Mouse (Mus musculus) limb, embryonic 15.5 days (tissue): ENCODE measurements around the gene Rsbn1. TPM values are rescaled to one million over a fixed set of nuclear protein-coding genes. Genes with fewer than 3 reads are reported as not detected.

Experiments
- ATAC-seq: fragments of 200-750 bp; cut with Nextera tagmentation; 2 replicates; pipeline ENCODE4 v1.8.0; 2017; ENCODE audit warnings: low read depth, moderate TSS enrichment; ENCODE audit not compliant: insufficient number of reproducible peaks, low FRiP score, low TSS enrichment
- H3K27ac ChIP-seq: fragments of 300-500 bp; sonication (generic); 2 replicates; pipeline ENCODE4 v1.5.1; 2015; ENCODE audit warnings: moderate library complexity, mild to moderate bottlenecking, inconsistent platforms
- H3K27me3 ChIP-seq: fragments of 300-500 bp; sonication (generic); 2 replicates; pipeline ENCODE4 v1.6.1; 2015; ENCODE audit warnings: inconsistent platforms
- H3K36me3 ChIP-seq: fragments of 300-500 bp; sonication (generic); 2 replicates; pipeline ENCODE4 v1.6.1; 2015; ENCODE audit warnings: inconsistent platforms
- H3K4me1 ChIP-seq: fragments of 300-500 bp; sonication (generic); 2 replicates; pipeline ENCODE4 v1.6.1; 2015; ENCODE audit warnings: inconsistent platforms
- H3K4me2 ChIP-seq: fragments of 300-500 bp; sonication (generic); 2 replicates; pipeline ENCODE4 v1.6.1; 2015; ENCODE audit warnings: mild to moderate bottlenecking, inconsistent platforms
- H3K4me3 ChIP-seq: fragments of 300-500 bp; sonication (generic); 2 replicates; pipeline ENCODE4 v1.5.1; 2015; ENCODE audit warnings: mild to moderate bottlenecking, inconsistent platforms
- H3K9ac ChIP-seq: fragments of 300-500 bp; sonication (generic); 2 replicates; pipeline ENCODE4 v1.6.1; 2015; ENCODE audit warnings: inconsistent platforms
- H3K9me3 ChIP-seq: fragments of 300-500 bp; sonication (generic); 2 replicates; pipeline ENCODE4 v1.6.1; 2016; ENCODE audit warnings: inconsistent platforms
- WGBS: fragments of 180-500 bp; shearing (Covaris S2); methylation state at CpG from one replicate; pipeline ENCODE4 v1.1.7; 2015; 5-methylcytosine and 5-hydroxymethylcytosine counted together
- polyA plus RNA-seq: library from polyadenylated mRNA; unstranded; fragments of >200 nt; fragmentation: Nextera tagmentation; extraction: Ambion mirVana; gene quantifications from 2 replicates; pipeline ENCODE4 v1.2.1, GENCODE M21; 2015

Gene Rsbn1
- polyA plus RNA-seq, 1 experiment from 2014 or later: 10.8 TPM

DNA sequence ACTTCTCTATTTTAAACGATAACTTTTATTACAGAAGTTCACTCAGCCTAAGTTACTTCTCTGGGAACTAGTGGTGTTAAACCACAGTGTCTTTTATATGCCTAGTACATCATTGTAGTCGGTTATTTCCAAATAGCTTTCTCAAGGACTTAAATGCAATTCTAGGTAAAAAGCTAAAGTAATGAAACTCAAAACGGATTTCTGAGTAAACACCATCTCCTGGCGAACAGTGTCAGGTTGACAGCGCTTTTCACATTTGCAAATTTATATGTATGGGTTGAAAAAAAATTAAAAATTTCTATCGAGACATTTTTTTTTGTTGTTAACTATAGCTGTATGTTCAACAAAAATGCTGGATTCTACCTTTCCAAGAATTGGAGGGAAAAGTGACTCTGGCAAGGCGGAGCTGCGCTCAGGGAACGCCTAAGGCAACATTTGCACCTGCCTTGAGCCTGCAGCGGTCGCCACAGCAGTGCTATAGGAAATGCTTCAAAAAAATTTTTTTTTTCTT, 414 bp upstream of the Rsbn1 start:
- ATAC-seq: no peak
- H3K27me3 ChIP-seq: no peaks in the 10 kb centered on the region
- peak overlapping the region; percentile 91 for H3K27ac ChIP-seq
- H3K4me1 ChIP-seq: peaks cover 8% of the 10 kb centered on the region
- 5% methylated on average over 11 of the region's 11 CpGs for WGBS
- no peaks in the 10 kb centered on the region for H3K36me3 ChIP-seq
- H3K4me3 ChIP-seq: peak overlapping the region; percentile 98
- peak overlapping the region; percentile 63 for H3K4me2 ChIP-seq
- peak overlapping the region; percentile 40 for H3K9ac ChIP-seq
- H3K9me3 ChIP-seq: no peaks in the 10 kb centered on the region

DNA sequence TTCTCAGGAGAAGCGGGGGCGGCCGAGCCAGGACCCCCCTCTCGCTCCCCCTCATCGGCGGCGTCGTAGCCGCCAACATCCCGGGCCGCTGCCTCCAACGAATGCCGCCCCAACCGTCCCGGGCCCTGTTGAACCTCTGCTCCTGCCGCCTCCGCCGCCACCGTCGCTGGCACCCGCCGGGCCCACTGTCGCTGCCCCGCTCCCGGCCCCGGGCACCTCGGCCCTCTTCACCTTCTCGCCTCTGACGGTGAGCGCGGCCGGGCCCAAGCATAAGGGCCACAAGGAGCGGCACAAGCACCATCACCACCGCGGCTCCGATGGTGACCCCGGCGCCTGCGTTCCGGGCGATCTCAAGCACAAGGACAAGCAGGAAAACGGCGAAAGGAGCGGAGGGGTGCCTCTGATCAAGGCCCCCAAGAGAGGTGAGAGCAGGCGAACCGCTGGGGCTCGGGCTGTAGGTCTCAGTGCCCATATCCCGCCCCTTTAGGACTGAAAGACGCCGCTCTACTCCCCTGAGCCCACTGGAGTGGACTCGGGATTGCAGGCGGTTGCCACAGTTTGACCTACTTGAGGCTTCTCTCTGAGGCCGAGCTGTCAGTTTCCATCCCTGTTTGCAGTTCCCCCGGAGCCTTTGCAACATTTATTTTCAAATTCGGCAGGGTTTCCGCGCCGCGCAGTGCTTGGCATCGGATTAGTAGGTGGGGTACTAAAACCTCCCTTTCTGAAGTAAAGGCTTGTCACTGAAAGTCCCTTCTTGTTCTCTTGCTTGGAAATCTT, 1.0 kb downstream of the Rsbn1 start:
- Histone ChIP-seq H3K36me3 (no peaks in the 10 kb centered on the region), H3K4me3 (peak overlapping the region; percentile 98), H3K27ac (peak overlapping the region; percentile 92), H3K4me2 (peak overlapping the region; percentile 51), H3K27me3 (no peaks in the 10 kb centered on the region), H3K4me1 (peaks cover 8% of the 10 kb centered on the region), H3K9me3 (no peaks in the 10 kb centered on the region), H3K9ac (peak overlapping the region; percentile 87)
- WGBS: under 1% methylated on average over 59 of the region's 60 CpGs
- peak; percentile 20; the same call in 1 of the 2 replicates for ATAC-seq

DNA sequence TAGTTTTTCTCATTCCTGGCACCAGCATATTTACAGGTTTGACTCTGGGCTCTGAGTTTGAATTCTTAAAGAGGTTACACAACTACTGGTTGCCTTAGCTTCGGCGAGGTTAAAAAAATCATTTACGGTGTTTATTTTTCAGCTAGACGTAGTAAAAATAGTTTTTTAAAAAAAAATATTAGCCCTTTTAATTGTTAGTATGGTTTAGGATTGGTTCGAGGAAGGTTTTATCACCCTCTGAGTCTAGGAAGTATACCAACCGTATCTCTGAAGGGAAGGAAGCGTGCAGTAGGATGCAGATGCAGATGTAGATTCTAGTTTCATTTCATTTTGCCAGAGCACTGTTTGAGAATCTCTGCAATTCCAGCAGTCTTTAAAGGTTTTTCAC, 1.6 kb downstream of the Rsbn1 start:
- H3K27me3 ChIP-seq: no peaks in the 10 kb centered on the region
- peak overlapping the region; percentile 51 for H3K4me2 ChIP-seq
- 3% methylated on average over 7 of the region's 7 CpGs for WGBS
- H3K27ac ChIP-seq: peak overlapping the region; percentile 92
- peaks cover 8% of the 10 kb centered on the region for H3K4me1 ChIP-seq
- H3K9ac ChIP-seq: peak overlapping the region; percentile 87
- peak overlapping the region; percentile 98 for H3K4me3 ChIP-seq
- no peaks in the 10 kb centered on the region for H3K36me3 ChIP-seq
- H3K9me3 ChIP-seq: no peaks in the 10 kb centered on the region
- ATAC-seq: no peak

DNA sequence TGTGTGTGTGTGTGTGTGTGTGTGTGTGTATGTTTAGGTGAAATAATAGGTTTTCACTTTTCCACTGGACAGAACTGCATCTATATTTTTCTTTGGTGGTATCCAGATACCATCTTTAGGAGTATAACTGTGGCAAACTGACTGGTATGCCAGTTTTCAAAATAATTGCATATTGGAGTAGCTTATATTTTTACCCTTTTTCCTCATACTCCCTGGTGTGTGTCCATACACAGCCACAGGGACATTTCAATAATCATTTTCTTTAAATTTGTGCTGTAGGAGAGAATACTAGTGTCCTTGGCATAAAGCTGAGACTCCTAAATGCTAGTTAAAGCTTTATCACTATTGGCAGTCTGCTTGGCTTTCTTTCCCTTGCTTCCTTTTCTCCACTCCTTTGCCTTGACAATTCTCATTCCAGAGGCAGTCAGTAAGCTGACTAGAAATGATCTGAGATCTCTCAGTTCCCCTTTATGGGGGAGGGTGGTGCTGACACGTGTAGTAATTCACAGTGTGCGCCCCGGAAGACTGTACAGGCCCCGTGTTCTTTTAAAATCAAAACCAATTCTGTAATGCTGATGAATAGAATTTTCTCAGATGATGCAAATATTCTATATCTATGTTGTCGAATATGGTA, 2.4 kb downstream of the Rsbn1 start:
- peak overlapping the region; percentile 51 for H3K4me2 ChIP-seq
- H3K27ac ChIP-seq: peak overlapping the region; percentile 47; the same call in 1 of the 2 replicates
- H3K4me1 ChIP-seq: peaks cover 8% of the 10 kb centered on the region
- no peaks in the 10 kb centered on the region for H3K27me3 ChIP-seq
- ATAC-seq: no peak
- H3K9ac ChIP-seq: no peak overlapping the region
- no peaks in the 10 kb centered on the region for H3K36me3 ChIP-seq
- peak overlapping the region; percentile 24 for H3K4me3 ChIP-seq
- 29% methylated on average over 5 of the region's 5 CpGs for WGBS
- no peaks in the 10 kb centered on the region for H3K9me3 ChIP-seq

DNA sequence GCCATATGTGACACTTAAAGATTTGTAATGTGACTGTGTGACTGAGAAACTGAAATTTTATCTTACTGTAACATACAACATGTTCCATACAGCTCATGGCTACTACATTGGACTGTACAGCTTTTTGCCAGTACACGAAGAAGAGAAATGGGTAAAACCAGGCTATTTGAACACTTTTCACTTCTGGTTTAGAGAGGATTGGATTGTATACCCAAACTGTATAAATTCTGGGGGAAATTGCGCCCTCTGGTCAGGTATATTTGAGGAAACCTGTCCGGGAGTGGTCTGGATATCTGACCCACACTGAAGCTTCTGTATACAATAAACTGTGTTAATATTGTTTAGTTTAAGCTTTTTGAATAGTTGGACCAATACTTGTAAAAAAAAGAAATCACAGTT, 2.9 kb downstream of the Rsbn1 start:
- Histone ChIP-seq H3K36me3 (no peaks in the 10 kb centered on the region), H3K4me3 (peak overlapping the region; percentile 24; the same call in 1 of the 2 replicates), H3K9me3 (no peaks in the 10 kb centered on the region), H3K27ac (no peak overlapping the region), H3K4me1 (peaks cover 8% of the 10 kb centered on the region), H3K4me2 (peak overlapping the region; percentile 51), H3K9ac (no peak overlapping the region), H3K27me3 (no peaks in the 10 kb centered on the region)
- WGBS: 65% methylated on average over 3 of the region's 3 CpGs
- ATAC-seq: no peak

DNA sequence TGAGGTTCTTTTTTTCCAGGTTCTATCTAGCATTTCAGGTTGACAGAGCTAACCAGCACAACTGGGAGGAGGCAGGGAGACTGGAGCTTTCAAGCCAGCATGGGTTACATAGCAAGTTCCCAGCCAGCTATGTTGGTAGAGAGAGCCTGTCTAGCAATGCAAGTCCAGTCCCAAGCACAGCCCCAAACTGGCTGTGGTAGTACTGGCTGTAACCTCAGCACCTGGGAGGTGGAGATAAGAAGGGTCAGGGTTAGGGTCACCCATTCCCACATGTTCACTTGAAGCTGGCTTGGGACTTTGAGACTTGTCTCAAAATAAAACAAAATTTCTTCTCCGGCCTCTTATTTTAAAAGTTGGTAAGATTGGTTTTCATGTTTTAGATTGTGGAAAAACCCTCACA, 6.2 kb downstream of the Rsbn1 start:
- H3K4me2 ChIP-seq: no peak overlapping the region
- H3K4me1 ChIP-seq: peaks cover 8% of the 10 kb centered on the region
- H3K9me3 ChIP-seq: no peaks in the 10 kb centered on the region
- no peak overlapping the region for H3K4me3 ChIP-seq
- H3K27me3 ChIP-seq: no peaks in the 10 kb centered on the region
- no peak overlapping the region for H3K27ac ChIP-seq
- ATAC-seq: no peak
- H3K9ac ChIP-seq: no peak overlapping the region
- no peaks in the 10 kb centered on the region for H3K36me3 ChIP-seq
- 90% methylated on average over 1 of the region's 1 CpGs for WGBS

DNA sequence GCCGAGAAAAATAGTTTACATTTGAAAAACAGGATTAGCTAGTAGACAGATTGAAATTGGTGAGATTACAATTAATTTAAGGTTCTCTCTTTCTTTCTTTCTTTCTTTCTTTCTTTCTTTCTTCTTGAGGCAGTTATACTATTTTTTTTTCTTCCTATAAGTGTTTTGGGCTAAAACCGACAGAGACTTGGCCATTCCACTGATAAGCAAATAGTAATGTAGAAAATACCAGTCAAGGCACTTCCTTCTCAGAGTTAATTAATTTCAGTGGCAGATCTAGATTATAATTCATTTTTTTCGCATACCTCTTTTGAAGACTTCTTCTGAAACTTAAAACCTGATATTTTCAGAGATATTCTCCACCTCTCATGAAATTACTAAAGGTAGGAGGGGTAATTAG, 11.4 kb downstream of the Rsbn1 start:
- no peak overlapping the region for H3K27ac ChIP-seq
- H3K27me3 ChIP-seq: no peaks in the 10 kb centered on the region
- no peak for ATAC-seq
- no peaks in the 10 kb centered on the region for H3K9me3 ChIP-seq
- H3K36me3 ChIP-seq: peaks cover 5% of the 10 kb centered on the region; the same call in 1 of the 2 replicates
- no peak overlapping the region for H3K9ac ChIP-seq
- no peak overlapping the region for H3K4me3 ChIP-seq
- 74% methylated on average over 3 of the region's 3 CpGs for WGBS
- H3K4me1 ChIP-seq: no peaks in the 10 kb centered on the region; the same call in 1 of the 2 replicates
- H3K4me2 ChIP-seq: no peak overlapping the region

DNA sequence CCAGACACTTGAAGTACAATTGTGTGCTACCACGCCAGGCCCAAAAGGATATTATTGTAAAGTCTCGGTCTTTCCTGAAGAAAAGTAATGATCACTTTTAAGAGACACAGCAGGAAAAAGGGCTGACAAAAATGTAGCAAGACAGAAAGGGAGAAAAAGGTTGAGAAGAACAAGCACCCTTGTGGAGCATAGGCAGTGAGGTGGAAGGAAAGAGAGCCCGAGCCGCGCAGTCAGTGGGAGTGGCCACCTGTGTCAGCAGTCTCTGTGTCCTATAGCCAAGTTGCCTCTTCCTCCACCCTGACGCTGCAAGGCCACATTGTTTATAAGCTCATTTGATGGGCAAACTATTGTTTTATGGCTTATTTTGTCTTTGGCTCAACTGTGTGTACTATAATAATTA, 13.6 kb downstream of the Rsbn1 start:
- H3K36me3 ChIP-seq: peaks cover 15% of the 10 kb centered on the region
- no peaks in the 10 kb centered on the region; the same call in 1 of the 2 replicates for H3K4me1 ChIP-seq
- H3K9me3 ChIP-seq: no peaks in the 10 kb centered on the region
- no peak overlapping the region for H3K27ac ChIP-seq
- H3K27me3 ChIP-seq: no peaks in the 10 kb centered on the region
- no peak overlapping the region for H3K9ac ChIP-seq
- no peak overlapping the region for H3K4me2 ChIP-seq
- H3K4me3 ChIP-seq: no peak overlapping the region
- no peak for ATAC-seq
- 65% methylated on average over 6 of the region's 6 CpGs for WGBS

DNA sequence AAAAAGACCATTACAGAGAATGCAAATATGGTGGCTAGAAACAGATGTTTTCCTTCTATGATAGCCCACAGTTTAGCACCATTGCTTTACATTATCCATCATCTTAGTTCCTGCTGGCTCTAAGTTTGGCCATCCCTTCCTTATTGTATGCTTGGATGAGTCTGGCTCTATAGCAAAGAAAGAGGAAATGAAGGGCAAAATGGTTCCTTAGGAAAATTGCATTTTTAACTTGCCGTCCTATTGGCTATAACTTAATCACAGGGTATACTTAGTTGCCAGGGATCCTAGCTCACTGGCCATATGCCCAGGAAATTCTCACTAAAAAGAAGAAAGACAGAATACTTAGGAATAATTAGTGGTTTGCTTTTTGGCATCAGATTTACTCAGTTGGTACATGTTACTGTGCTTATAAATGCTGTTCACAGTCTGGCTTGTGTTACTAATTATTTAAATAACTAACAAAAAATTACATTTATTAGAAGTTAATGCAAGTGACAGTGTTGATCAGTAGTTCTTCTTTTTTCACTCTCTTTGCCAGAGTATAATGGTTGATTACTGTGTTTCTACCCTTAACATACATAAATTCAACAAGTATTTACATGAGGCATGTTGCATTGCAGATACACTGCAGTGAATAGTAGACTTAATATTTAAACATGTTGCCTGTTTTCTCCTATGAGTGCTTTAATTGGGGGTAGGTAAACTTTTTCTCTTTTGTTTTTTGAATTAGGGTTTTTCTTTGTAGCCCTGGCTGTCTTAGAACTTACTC, 31.1 kb downstream of the Rsbn1 start:
- no peak overlapping the region for H3K27ac ChIP-seq
- no peak overlapping the region for H3K4me2 ChIP-seq
- no peak overlapping the region for H3K4me3 ChIP-seq
- WGBS: 60% methylated on average over 1 of the region's 1 CpGs
- no peak for ATAC-seq
- H3K9ac ChIP-seq: no peak overlapping the region
- H3K9me3 ChIP-seq: no peaks in the 10 kb centered on the region
- no peaks in the 10 kb centered on the region for H3K4me1 ChIP-seq
- H3K27me3 ChIP-seq: no peaks in the 10 kb centered on the region
- H3K36me3 ChIP-seq: no peaks in the 10 kb centered on the region

DNA sequence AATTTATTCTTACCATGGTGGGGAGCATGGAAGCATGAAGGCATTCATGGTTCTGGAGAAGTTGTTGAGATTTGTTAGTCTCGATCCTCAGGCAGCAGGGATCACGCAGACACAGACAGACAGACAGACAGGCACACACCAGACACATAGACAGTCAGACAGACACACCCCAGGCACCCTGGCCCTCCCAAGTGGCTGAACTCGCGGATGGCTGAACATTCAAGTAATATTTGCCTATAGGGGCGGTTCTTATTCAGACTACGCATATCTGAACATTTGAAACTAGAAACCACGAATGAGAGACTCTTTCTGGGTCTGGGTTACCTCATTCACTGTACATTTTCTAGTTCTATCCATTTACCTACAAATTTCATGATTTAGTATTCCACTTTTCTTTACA, 34.7 kb downstream of the Rsbn1 start:
- WGBS: 86% methylated on average over 7 of the region's 7 CpGs
- H3K4me3 ChIP-seq: no peak overlapping the region
- no peak for ATAC-seq

DNA sequence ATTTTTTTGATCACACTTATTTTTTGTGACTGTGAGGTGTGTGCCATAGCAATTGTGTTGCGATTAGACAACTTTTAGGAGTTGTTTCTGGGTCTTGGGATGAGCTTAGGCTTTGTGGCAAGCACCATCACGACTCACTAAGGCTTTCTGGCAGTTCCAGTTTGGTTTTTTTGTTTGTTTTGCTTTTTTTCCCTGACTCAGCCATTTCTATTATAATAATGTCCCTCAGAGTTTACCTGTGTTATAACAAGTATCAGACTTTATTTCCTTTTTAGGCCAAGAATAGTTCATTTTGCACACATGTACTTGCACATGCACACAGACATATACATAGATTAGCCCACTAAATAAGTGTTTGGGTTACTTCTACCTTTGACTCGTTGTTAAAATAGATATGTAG, 46.7 kb downstream of the Rsbn1 start:
- H3K27ac ChIP-seq: no peak overlapping the region
- peaks cover 25% of the 10 kb centered on the region for H3K36me3 ChIP-seq
- no peaks in the 10 kb centered on the region for H3K4me1 ChIP-seq
- no peak overlapping the region for H3K9ac ChIP-seq
- no peaks in the 10 kb centered on the region for H3K27me3 ChIP-seq
- H3K4me3 ChIP-seq: no peak overlapping the region
- WGBS: 85% methylated on average over 3 of the region's 3 CpGs
- ATAC-seq: no peak
- no peaks in the 10 kb centered on the region for H3K9me3 ChIP-seq
- H3K4me2 ChIP-seq: no peak overlapping the region

More for the DNA sequence above, 34.7 kb downstream of the Rsbn1 start:
- Histone ChIP-seq H3K27ac (no peak overlapping the region), H3K9me3 (no peaks in the 10 kb centered on the region), H3K9ac (no peak overlapping the region), H3K4me2 (no peak overlapping the region), H3K36me3 (no peaks in the 10 kb centered on the region), H3K4me1 (no peaks in the 10 kb centered on the region), H3K27me3 (no peaks in the 10 kb centered on the region)
